Mouse (Mus musculus) thymus, postnatal 14 days (tissue): ENCODE data around the gene Armc7.
A peak's percentile ranks its signal among the peaks of the same experiment; 100 is the strongest.

Experiments
- DNase-seq: peaks from one replicate; pipeline ENCODE4 v3.0.0; 2021

Gene Armc7

GRCm38 (mm10) chr11:115535401-115536037 lies 60.1 kb downstream of the Armc7 start:
- peak; percentile 81 for DNase-seq

GRCm38 (mm10) chr11:115536038-115536681 lies 60.7 kb downstream of the Armc7 start, which contains the start of gene Sumo2:
Sumo2 (minus strand) TSS chr11:115536276.
- DNase-seq, result peak; percentile 99

- peak; percentile 42 for DNase-seq
Observed at GRCm38 (mm10) chr11:115536856-115537568, 61.5 kb downstream of the Armc7 start.

GRCm38 (mm10) chr11:115538045-115538444 lies 62.6 kb downstream of the Armc7 start:
- DNase-seq, result no peak
